Mouse (Mus musculus) left cerebral cortex, postnatal 14 days (tissue): ENCODE data around the gene Sox9. TPM values are rescaled to one million over a fixed set of nuclear protein-coding genes. Genes with fewer than 3 reads are reported as not detected.

ENCODE experiments used
- DNase-seq, 2 experiments: peaks; one replicate each; pipeline ENCODE4 v3.0.0; 2021 to 2022; ENCODE audit warnings: low spot score in 2 of 2, mixed read lengths in 1 of 2
- intact Hi-C: fragments of 180-260 bp; cut with DNase I; formaldehyde crosslinking; loops from one replicate; pipeline ENCODE4 v1.15.1; 2025
- total RNA-seq, 2 experiments: library from RNA; stranded (reverse); gene quantifications; 2 replicates each; pipeline ENCODE4 v1.2.3; 2021

Gene Sox9
- total RNA-seq, 2 experiments from 2014 or later: 13.4 to 24.1 TPM

GRCm38 (mm10) chr11:112786427-112786826, 4.4 kb downstream of the Sox9 start:
- intact Hi-C loops: loop anchor here (10.0 kb wide), 1 partner anchor 198 kb away; no protein-coding TSS in a partner anchor
- DNase-seq: no peak

- DNase-seq: no peak
- intact Hi-C loops: loop anchor here (10.0 kb wide), 1 partner anchor 197 kb away; no protein-coding TSS in a partner anchor
Measured at GRCm38 (mm10) chr11:112788296-112788695, 6.3 kb downstream of the Sox9 start.

GRCm38 (mm10) chr11:112796379-112796778, 14.4 kb downstream of the Sox9 start:
- no peak for DNase-seq
- intact Hi-C loops: no loop called here

- intact Hi-C loops: no loop called here
- no peak for DNase-seq
Measured at GRCm38 (mm10) chr11:112798831-112799382, 16.9 kb downstream of the Sox9 start.

- intact Hi-C loops: no loop called here
- no peak for DNase-seq
Measured at GRCm38 (mm10) chr11:112801189-112801818, 19.3 kb downstream of the Sox9 start.

- no peak for DNase-seq
- intact Hi-C loops: no loop called here
Measured at GRCm38 (mm10) chr11:112807838-112808506, 25.9 kb downstream of the Sox9 start.

GRCm38 (mm10) chr11:112810447-112811151, 28.6 kb downstream of the Sox9 start:
- intact Hi-C loops: no loop called here
- peak; percentile 36 to 45 for DNase-seq

- intact Hi-C loops: no loop called here
- peak; percentile 60 to 77 for DNase-seq
Measured at GRCm38 (mm10) chr11:112811152-112811871, 29.3 kb downstream of the Sox9 start.

GRCm38 (mm10) chr11:112817829-112818650, 36.0 kb downstream of the Sox9 start:
- no peak for DNase-seq
- intact Hi-C loops: no loop called here

- intact Hi-C loops: no loop called here
- DNase-seq: no peak
Measured at GRCm38 (mm10) chr11:112818651-112819270, 36.7 kb downstream of the Sox9 start.

- intact Hi-C loops: no loop called here
- DNase-seq: no peak
Measured at GRCm38 (mm10) chr11:112821536-112821935, 39.5 kb downstream of the Sox9 start.

- no peak for DNase-seq
- intact Hi-C loops: no loop called here
Measured at GRCm38 (mm10) chr11:112824146-112824545, 42.1 kb downstream of the Sox9 start.

GRCm38 (mm10) chr11:112826193-112827043, 44.4 kb downstream of the Sox9 start:
- DNase-seq: no peak
- intact Hi-C loops: no loop called here

GRCm38 (mm10) chr11:112827044-112827347, 45.0 kb downstream of the Sox9 start:
- intact Hi-C loops: no loop called here
- DNase-seq: no peak

GRCm38 (mm10) chr11:112828553-112829287, 46.7 kb downstream of the Sox9 start:
- DNase-seq: no peak
- intact Hi-C loops: no loop called here

GRCm38 (mm10) chr11:112834245-112835005, 52.4 kb downstream of the Sox9 start:
- peak in 1 of 2 experiments; percentile 8 for DNase-seq
- intact Hi-C loops: no loop called here
